Mouse (Mus musculus) kidney, adult 9 months (tissue): Measurements from ENCODE around the gene Scd3.
"Not testable (repeated sequence)": the region's sequence is repeated elsewhere in the genome, so short reads cannot be mapped to it uniquely, and the experiment has no call there.

Experiments used
- DNase-seq: peaks from one replicate; pipeline ENCODE4 v3.0.0; 2022

Gene Scd3

DNA sequence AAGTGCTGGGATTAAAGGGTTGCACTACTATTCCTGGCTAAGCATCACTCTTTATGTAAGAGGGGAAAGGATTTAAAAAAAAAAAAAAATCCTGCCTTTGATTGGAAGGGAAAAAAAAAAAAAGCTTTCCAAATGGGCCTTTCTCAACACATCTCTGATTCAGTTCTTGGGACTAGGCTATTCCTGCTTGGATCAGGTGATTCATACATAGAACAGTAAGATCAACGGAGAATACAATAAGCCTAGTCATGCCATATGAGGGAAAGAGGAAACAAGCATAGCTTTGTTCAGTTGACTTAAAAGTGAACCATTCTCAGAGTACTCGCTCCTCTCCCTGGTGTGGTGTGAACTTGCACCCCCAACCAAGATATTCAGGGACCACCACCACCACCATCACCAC is 35.8 kb downstream of the Scd3 start:
- DNase-seq: no peak

DNA sequence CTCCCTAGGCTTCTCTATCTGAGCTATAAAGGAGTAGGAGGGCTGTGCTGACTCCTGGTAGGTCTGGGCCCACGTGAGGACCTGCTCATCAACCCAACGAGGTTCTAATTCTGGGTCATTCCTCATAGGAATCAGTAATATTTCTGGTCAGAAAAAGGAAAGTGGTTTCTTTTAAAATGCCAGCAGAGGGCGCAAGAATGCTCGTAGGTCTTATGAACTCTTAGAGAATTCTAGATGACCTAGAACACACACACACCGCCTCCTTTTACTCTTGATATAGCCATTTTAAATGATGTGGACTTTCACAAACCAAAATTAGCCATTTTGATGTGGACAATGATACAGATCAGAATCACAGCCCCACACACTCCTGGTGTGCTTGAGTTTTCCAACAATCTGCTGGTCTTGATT is 42.7 kb downstream of the Scd3 start:
- peak; percentile 58 for DNase-seq

- DNase-seq: no peak
These were observed 43.4 kb downstream of the Scd3 start for GRCm38 (mm10) chr19:44246341-44246911.

- DNase-seq: no peak
These were observed 44.4 kb downstream of the Scd3 start for GRCm38 (mm10) chr19:44247281-44248080.

GRCm38 (mm10) chr19:44248081-44248853 is 45.2 kb downstream of the Scd3 start:
- DNase-seq: peak; percentile 95

- no peak for DNase-seq
These were observed 45.8 kb downstream of the Scd3 start for GRCm38 (mm10) chr19:44248854-44249351.

DNA sequence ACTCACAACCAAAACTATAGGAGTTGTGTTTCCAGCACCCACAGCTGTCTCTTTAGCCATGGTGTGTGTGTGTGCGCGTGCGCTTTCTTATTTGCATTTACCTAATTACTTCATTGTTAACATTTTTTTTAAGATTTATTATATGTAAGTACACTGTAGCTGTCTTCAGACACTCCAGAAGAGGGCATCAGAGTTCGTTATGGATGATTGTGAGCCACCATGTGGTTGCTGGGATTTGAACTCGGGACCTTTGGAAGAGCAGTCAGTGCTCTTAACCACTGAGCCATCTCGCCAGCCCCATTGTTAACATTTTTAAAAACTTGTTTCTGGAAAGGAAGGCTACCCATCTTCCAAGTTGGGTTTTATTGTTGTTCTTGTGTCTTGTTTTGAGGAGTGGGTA is 48.1 kb downstream of the Scd3 start:
- DNase-seq: not testable (repeated sequence)

DNA sequence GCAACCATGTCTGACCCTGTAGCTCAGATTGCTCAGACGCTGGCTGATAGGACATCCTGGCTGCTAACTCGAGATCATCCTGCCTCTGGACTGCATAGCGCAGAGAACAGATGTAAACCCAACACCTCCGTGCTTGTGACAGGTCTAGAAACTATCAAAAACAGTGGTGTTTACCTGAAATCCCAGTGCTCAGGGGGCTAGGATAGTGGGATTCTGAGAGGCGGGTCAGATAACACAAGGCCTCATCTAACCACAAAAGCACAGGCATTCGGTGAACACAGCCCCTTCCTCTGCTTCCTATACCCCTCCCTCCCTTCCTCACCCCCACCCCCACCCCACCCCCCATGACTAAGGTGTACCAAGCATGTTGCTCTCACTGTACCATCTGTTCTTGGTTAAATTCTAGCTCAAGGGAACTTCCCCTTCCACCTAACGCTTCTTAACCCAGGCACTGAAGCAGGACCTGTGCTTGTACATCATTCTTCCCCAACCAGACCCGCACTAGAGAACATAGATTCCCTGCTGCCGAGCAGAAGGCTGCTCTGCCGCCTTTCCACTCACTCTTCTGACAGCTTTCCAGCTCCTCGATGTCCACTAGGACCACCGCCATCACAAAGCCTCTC is 49.0 kb downstream of the Scd3 start:
- no peak for DNase-seq

DNA sequence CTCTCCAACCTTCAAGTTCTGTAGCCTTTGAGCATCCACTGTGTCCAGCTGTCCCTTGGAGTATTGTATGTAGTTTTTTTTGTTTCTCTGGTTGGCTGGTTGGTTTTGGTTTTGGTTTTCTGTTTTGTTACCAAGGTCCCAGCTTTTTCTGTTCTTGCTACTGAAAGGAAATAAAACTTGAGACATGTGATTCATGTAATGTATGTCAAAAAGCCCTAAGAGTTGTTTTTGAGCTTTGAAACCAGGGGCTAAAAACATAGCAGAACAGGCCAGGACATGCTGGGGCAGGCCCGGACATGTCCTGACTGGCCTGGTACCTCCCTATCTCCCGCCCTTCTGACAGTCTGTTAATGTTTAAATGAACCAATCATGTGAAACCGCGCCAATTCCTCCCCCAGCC is 51.0 kb downstream of the Scd3 start:
- not testable (repeated sequence) for DNase-seq

DNA sequence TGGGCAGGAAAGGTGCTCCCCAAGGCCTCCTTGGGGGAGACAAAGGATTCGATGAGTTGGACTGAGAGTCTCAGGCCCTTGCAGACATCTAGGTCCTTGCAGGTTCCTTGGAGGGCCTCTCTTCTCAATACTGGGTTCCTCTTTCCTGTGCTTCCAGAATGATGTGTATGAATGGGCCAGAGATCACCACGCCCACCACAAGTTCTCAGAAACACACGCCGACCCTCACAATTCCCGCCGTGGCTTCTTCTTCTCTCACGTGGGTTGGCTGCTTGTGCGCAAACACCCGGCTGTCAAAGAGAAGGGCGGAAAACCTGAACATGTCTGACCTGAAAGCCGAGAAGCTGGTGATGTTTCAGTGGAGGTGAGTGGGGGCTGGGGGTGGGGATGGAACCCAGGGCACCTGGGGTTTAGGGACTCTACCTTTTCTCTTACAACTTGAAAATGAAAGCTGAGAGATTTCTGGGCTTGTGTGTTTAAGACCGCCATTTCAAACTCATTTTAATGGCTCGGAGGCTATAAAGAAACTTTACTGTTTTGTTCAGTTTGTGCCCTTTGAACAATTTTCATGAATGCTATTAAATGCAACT is 54.4 kb downstream of the Scd3 start:
- no peak for DNase-seq

DNA sequence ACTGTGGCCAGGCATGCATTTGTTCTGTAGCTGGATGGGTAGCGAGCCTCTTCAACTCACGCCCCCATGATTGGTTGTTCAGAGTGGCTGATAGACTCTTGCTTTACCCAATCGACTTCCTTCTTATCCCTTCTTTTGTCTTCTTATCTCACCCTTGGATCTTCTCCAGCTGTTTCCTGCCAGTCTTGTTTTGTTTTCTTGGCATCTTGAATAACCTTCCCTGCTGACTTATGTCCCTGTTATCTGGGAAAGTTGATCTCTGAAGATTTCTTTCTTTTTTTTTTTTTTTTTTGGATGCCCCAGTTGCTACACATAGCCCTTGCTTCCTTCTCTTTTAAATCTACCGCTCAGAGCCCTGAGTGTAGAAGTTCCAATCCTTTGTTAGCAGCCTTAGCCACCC is 56.4 kb downstream of the Scd3 start:
- DNase-seq: no peak

DNA sequence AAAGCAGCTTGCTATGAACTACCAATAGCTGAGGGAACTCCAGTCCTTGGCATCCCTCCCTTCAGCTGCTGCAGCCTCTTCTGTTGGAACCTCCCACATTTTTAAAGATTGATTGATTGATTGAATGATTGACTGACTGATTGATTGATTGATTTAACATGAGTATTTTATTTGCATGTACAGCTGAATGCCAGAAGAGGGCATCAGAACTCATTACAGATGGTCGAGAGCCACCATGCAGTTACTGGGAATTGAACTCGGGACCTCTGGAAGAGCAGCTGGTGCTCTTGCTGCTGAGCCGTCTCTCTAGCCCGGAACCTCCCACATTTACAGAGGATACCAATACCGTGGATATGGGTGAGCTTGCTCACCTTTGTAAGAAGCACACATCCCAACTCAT is 57.4 kb downstream of the Scd3 start:
- no peak for DNase-seq

DNA sequence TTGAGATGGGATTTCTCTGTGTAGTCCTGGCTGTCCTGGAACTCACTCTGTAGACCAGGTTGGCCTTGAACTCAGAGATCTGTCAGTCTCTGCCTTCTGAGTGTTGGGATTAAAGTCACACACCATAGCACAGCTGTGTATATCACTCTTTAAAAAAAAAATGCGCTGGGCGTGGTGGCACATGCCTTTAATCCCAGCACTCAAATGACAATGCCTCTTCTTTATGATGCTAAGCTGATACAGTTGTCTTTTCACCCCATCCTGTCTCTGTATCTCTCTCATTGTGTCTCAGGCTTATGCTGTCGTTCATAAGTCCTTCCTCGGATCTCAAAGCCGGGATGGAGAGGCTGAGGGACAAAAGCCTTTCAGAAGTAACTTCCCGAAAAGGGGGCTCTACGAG is 58.7 kb downstream of the Scd3 start:
- DNase-seq: no peak

DNA sequence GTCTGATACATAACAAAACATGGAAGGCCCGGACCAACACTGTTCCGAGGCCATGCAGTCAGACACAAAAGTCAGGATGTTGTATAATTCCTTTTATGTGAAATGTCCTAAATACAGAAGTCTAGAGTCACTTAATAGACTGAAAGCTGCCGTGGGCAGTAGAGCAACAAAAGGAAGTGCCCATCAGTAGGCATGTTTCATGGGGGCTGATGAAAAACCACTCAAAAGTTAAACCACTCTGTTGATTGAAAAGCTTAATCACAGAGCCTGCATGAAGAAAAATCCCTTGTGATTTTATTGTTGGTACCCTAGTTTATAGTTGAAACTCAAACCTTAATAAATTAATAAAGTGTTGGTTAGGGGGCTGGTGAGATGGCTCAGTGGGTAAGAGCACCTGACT is 60.5 kb downstream of the Scd3 start:
- no peak for DNase-seq

DNA sequence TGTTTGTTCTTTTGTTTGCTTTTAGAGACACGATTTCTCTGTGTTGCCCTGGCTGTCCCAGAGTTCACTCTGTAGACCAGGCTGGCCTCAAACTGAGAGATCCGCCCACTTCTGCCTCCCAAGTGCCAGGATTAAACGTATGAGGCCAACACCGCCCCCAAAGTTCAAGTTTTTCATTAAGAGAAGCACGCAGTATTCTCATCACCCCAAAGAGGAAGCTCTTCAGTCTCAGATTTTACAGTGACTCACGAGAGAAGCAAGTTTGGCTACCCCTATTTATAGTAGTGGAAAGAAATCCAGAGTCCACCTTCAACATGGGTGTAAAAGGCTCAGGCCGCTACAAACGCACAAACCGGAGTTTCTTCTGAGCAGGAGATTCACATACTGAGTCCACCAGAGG is 61.2 kb downstream of the Scd3 start:
- no peak for DNase-seq

DNA sequence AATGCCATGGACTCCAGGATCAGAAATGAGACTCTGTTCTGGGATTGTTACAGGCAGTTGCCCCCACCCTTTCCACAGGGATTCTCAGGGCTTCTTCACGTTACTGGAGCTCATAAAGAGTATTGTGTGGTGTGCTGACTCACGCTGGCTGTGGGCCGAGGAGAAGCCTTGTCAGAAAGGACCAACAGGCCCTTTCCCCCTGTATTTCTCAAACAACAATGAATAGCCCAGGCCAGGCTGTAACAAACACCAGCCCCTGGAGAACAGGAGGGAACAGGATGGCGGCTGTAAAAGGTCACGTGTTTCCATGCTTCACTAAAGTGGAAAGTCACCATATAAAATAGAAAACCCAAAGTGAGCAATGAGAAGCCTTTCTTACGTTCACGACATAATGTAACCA is 62.2 kb downstream of the Scd3 start:
- DNase-seq: no peak

- DNase-seq: no peak
These were observed 62.9 kb downstream of the Scd3 start for GRCm38 (mm10) chr19:44265911-44266337.

- no peak for DNase-seq
These were observed 63.4 kb downstream of the Scd3 start for GRCm38 (mm10) chr19:44266458-44266823.

GRCm38 (mm10) chr19:44266824-44267498 is 63.9 kb downstream of the Scd3 start:
- peak; percentile 67 for DNase-seq

GRCm38 (mm10) chr19:44267499-44268002 is 64.5 kb downstream of the Scd3 start:
- no peak for DNase-seq

GRCm38 (mm10) chr19:44273711-44274110 is 70.6 kb downstream of the Scd3 start:
- DNase-seq: no peak

GRCm38 (mm10) chr19:44274452-44274851 is 71.4 kb downstream of the Scd3 start:
- no peak for DNase-seq
